Mouse (Mus musculus): ENCODE results near the gene Lmbr1l. TPM values are rescaled to one million over a fixed set of nuclear protein-coding genes. Genes with fewer than 3 reads are reported as not detected.

Gene Lmbr1l
- 32.7 and 73.3 TPM in 2 replicates for polyA plus RNA-seq (2011; ENCODE audit: insufficient read depth, insufficient read length, low replicate concordance, missing spikeins)

DNA sequence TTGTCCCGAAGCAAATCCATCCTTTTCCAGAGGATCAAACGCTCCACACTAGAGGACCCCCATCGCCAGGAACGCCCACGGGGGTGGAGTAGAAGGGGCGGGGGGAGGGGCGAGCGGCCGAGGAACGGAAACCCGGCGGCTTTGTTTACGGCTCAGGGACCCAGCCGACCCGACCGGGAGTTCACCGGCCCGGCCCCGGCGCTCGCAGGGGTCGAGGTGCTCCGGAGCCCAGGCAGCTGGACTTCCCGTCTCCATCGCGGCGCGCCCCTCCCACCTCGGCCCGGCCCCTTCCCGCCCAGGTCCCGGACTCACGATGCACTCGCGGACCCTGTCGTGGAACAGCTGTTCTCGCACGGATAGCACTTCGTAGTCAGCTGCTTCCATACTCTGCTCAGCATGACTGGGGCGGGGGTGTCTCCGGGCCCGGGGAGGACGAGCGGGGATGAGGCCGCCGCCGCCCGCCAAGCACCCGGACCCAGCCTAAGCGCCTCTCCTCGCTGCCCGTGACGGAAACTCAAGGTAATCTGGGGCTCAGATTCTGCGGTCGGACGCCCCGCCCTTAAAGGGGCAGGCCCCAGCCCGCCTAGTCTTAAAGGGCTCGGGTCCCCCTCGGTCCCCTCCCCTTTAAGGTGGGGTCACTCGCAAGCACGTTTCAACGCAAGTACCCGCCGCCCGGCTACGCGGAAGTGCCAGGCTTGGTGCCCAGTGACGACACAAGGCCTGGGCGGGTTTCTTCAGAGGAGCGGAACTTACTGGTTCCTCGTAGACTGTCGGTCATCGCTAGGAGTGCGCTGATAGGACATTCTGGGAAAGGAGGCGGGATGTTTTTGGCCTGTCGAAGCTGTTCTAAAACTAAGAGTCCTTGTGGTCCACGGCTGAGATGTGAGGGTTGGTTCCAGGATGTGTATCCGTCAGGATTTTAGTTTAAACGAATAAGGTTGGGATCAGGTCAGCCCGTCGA lies at the start of gene Lmbr1l:
TSS of gene Lmbr1l (minus strand) at position 694 of the 961 bp plus-strand sequence.
- WGBS: under 1% methylated on average over 82 of the region's 82 CpGs

DNA sequence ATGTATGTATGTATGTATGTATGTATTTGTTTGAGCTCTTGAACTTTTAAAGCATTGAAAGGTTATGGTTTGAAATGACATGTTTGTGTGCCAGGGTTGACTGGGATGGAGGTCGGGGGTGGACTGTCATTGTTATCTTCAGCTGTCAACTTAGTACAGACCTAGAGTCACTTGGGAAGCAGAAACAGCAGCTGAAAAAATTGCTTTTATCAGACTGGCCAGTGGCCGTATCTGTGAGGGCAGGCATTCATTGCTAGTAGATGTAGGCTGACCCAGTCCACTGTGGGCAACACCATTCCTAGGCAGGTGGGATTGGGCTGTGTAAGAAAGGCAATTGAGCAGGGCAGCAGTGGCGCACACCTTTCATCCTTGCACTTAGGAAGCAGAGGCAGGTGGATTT lies 41.5 kb upstream of the Lmbr1l start:
- Histone ChIP-seq H3K4me1 (ENCODE audit: control insufficient read depth, insufficient read depth, low read length) (peaks cover 1% of the 10 kb centered on the region; the same call in 1 of the 2 replicates), H3K27ac (ENCODE audit: control insufficient read depth, insufficient read depth, low read depth, low read length, poor library complexity) (no peak overlapping the region), H3K4me3 (replicated peaks; ENCODE audit: control insufficient read depth, low read depth, low read length) (no peak overlapping the region)
- TF ChIP-seq CTCF (IDR thresholded peaks at IDR 0.05; ENCODE audit: control insufficient read depth, insufficient read depth, low read length): no peak
- no peak for TF ChIP-seq POLR2A (IDR thresholded peaks at IDR 0.05; ENCODE audit: borderline replicate concordance, control insufficient read depth, low read depth, low read length)
- WGBS: 74% methylated on average over 3 of the region's 3 CpGs

More for the DNA sequence above, at the start of gene Lmbr1l:
- Histone ChIP-seq H3K4me3 (replicated peaks; ENCODE audit: control insufficient read depth, low read depth, low read length) (peak within 1 kb of the TSS; percentile 93), H3K4me1 (ENCODE audit: control insufficient read depth, insufficient read depth, low read length) (no peaks in the 10 kb centered on the region), H3K27ac (ENCODE audit: control insufficient read depth, insufficient read depth, low read depth, low read length, poor library complexity) (peak within 1 kb of the TSS; percentile 93)
- peak; percentile 61; the same call in 1 of the 2 replicates for TF ChIP-seq POLR2A (IDR thresholded peaks at IDR 0.05; ENCODE audit: borderline replicate concordance, control insufficient read depth, low read depth, low read length)
- TF ChIP-seq CTCF (IDR thresholded peaks at IDR 0.05; ENCODE audit: control insufficient read depth, insufficient read depth, low read length): no peak

- H3K4me1 ChIP-seq (ENCODE audit: control insufficient read depth, insufficient read depth, low read length): peaks cover 2% of the 10 kb centered on the region; the same call in 1 of the 2 replicates
- H3K4me3 ChIP-seq (replicated peaks; ENCODE audit: control insufficient read depth, low read depth, low read length): no peak overlapping the region
- H3K27ac ChIP-seq (ENCODE audit: control insufficient read depth, insufficient read depth, low read depth, low read length, poor library complexity): no peak overlapping the region
- TF ChIP-seq CTCF (IDR thresholded peaks at IDR 0.05; ENCODE audit: control insufficient read depth, insufficient read depth, low read length) (no peak), POLR2A (IDR thresholded peaks at IDR 0.05; ENCODE audit: borderline replicate concordance, control insufficient read depth, low read depth, low read length) (no peak)
- 70% methylated on average over 4 of the region's 4 CpGs for WGBS
Observed at GRCm38 (mm10) chr15:98958901-98959420, 40.9 kb upstream of the Lmbr1l start.

DNA sequence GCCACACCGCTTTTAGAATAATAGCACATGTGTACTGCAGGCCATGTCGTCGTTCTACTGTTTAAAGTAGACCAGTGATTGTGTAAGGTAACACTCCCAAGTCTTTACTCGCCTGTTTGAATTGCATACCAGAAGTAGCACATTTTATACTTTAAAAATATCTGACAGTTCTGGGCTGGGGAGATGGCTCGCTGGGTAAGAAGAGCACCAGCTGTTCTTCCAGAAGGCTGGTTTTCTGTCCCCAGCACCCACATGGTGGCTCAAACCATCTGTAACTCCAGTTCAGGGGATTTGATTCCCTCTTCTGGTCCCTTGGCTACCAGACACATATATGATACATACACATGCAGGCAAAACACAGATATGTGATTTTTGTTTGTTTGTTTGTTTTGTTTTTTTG lies 39.4 kb upstream of the Lmbr1l start:
- TF ChIP-seq POLR2A (IDR thresholded peaks at IDR 0.05; ENCODE audit: borderline replicate concordance, control insufficient read depth, low read depth, low read length) (no peak), CTCF (IDR thresholded peaks at IDR 0.05; ENCODE audit: control insufficient read depth, insufficient read depth, low read length) (no peak)
- H3K4me1 ChIP-seq (ENCODE audit: control insufficient read depth, insufficient read depth, low read length): peaks cover 3% of the 10 kb centered on the region; the same call in 1 of the 2 replicates
- 41% methylated on average over 5 of the region's 5 CpGs for WGBS

DNA sequence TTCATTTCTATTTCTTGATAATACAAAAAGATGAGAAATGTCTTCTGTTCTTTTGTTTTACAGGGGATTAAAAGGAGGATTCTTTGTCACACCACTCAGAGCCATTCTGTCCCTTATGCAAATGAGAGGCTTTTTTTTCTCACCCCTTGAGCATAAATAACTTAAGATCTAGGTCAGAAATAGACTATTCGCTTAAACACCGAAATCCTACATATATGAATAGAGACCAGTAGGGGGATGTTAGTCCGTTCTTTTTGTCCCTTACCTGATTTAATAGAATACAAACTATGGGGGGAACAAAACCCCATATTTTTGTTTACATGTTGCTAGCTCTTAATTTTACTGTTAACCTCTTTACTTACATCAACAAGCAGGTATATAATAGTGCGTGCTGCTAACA lies 38.0 kb upstream of the Lmbr1l start:
- Histone ChIP-seq H3K4me3 (replicated peaks; ENCODE audit: control insufficient read depth, low read depth, low read length) (no peak overlapping the region), H3K4me1 (ENCODE audit: control insufficient read depth, insufficient read depth, low read length) (peaks cover 3% of the 10 kb centered on the region; the same call in 1 of the 2 replicates), H3K27ac (ENCODE audit: control insufficient read depth, insufficient read depth, low read depth, low read length, poor library complexity) (no peak overlapping the region)
- TF ChIP-seq CTCF (IDR thresholded peaks at IDR 0.05; ENCODE audit: control insufficient read depth, insufficient read depth, low read length) (no peak), POLR2A (IDR thresholded peaks at IDR 0.05; ENCODE audit: borderline replicate concordance, control insufficient read depth, low read depth, low read length) (no peak)
- WGBS: 88% methylated on average over 4 of the region's 4 CpGs

More for the DNA sequence above, 39.4 kb upstream of the Lmbr1l start:
- Histone ChIP-seq H3K27ac (ENCODE audit: control insufficient read depth, insufficient read depth, low read depth, low read length, poor library complexity) (no peak overlapping the region), H3K4me3 (replicated peaks; ENCODE audit: control insufficient read depth, low read depth, low read length) (no peak overlapping the region)

- Histone ChIP-seq H3K4me3 (replicated peaks; ENCODE audit: control insufficient read depth, low read depth, low read length) (no peak overlapping the region), H3K27ac (ENCODE audit: control insufficient read depth, insufficient read depth, low read depth, low read length, poor library complexity) (no peak overlapping the region), H3K4me1 (ENCODE audit: control insufficient read depth, insufficient read depth, low read length) (peaks cover 3% of the 10 kb centered on the region; the same call in 1 of the 2 replicates)
- no peak for TF ChIP-seq POLR2A (IDR thresholded peaks at IDR 0.05; ENCODE audit: borderline replicate concordance, control insufficient read depth, low read depth, low read length)
- 81% methylated on average over 4 of the region's 4 CpGs for WGBS
Observed at GRCm38 (mm10) chr15:98955324-98955723, 37.3 kb upstream of the Lmbr1l start.

GRCm38 (mm10) chr15:98954425-98955253 lies 36.6 kb upstream of the Lmbr1l start:
- TF ChIP-seq CTCF (IDR thresholded peaks at IDR 0.05; ENCODE audit: control insufficient read depth, insufficient read depth, low read length) (no peak), POLR2A (IDR thresholded peaks at IDR 0.05; ENCODE audit: borderline replicate concordance, control insufficient read depth, low read depth, low read length) (no peak)
- H3K27ac ChIP-seq (ENCODE audit: control insufficient read depth, insufficient read depth, low read depth, low read length, poor library complexity): no peak overlapping the region
- no peak overlapping the region for H3K4me3 ChIP-seq (replicated peaks; ENCODE audit: control insufficient read depth, low read depth, low read length)
- H3K4me1 ChIP-seq (ENCODE audit: control insufficient read depth, insufficient read depth, low read length): peaks cover 2% of the 10 kb centered on the region; the same call in 1 of the 2 replicates
- WGBS: 85% methylated on average over 14 of the region's 14 CpGs

Measured in bone marrow, adult 2 months (tissue).